9 mouse cellular contexts compared by ENCODE assay signal in genomic region chr16:23099632-23100031, GRCm38 (mm10). TPM values are rescaled to one million over a fixed set of nuclear protein-coding genes. Genes with fewer than 3 reads are reported as not detected.
A peak's percentile ranks its signal among the peaks of the same experiment; 100 is the strongest.
DNase-seq lines count a peak whose midpoint lies in the region; ATAC-seq and TF ChIP-seq lines count a peak whose summit lies in the region.
"Had no signal": no experiment of that assay in that cellular context is flagged by ENCODE, and none has a peak within 500 bp of the region (broad histone marks: within the 10 kb centered on the region; RNA-seq: fewer than 3 reads in every experiment).

No protein-coding gene starts in this region.

- peaks cover 18% of the 10 kb centered on the region for H3K4me1 ChIP-seq in heart, embryonic 12.5 days (replicated peaks)
- peaks cover 5 to 10% of the 10 kb centered on the region in 2 experiments; a peak in 3 of 4 replicates for H3K4me1 ChIP-seq in ES-E14 (ENCODE audit: control insufficient read depth in 2 of 2, insufficient read depth in 2 of 2, low read length in 2 of 2, poor library complexity in 1 of 2)
- peaks cover 21% of the 10 kb centered on the region for H3K4me1 ChIP-seq in hindbrain, embryonic 13.5 days (replicated peaks)
- peaks cover 18% of the 10 kb centered on the region for H3K4me1 ChIP-seq in midbrain, embryonic 13.5 days (replicated peaks)

- DNase-seq in heart, postnatal 14 days, result no peak
- peak; percentile 82 for DNase-seq in ES-E14 (ENCODE audit: low read depth, low spot score)
- DNase-seq in adrenal gland, adult 2 months, result no peak
- DNase-seq in T-cell, adult 2 months (ENCODE audit: low spot score), result no peak
- no peak for DNase-seq in urinary bladder, postnatal 25 days (ENCODE audit: low spot score)
- DNase-seq: kidney, adult 9 months had no signal

- H3K9ac ChIP-seq in heart, embryonic 12.5 days, result peak overlapping the region; percentile 73
- peak overlapping the region; percentile 83 for H3K9ac ChIP-seq in ES-E14 (ENCODE audit: insufficient read depth, low read depth, low read length, poor library complexity, severe bottlenecking)
- peak overlapping the region; percentile 67 for H3K9ac ChIP-seq in hindbrain, embryonic 13.5 days
- peak overlapping the region; percentile 52 for H3K9ac ChIP-seq in midbrain, embryonic 13.5 days (replicated peaks)

- ATAC-seq in heart, embryonic 12.5 days (ENCODE audit: insufficient number of reproducible peaks, low FRiP score), result no peak
- ATAC-seq in hindbrain, embryonic 13.5 days (ENCODE audit: low FRiP score), result no peak
- ATAC-seq in midbrain, embryonic 13.5 days, result no peak

- H3K27ac ChIP-seq in heart, embryonic 12.5 days (ENCODE audit: poor library complexity, severe bottlenecking), result peak overlapping the region; percentile 61; the same call in 1 of the 2 replicates
- peak overlapping the region; percentile 99 for H3K27ac ChIP-seq in ES-E14 (ENCODE audit: insufficient read depth, low read depth, low read length, poor library complexity, severe bottlenecking)
- no peak overlapping the region for H3K27ac ChIP-seq in hindbrain, embryonic 13.5 days
- H3K27ac ChIP-seq in midbrain, embryonic 13.5 days, result no peak overlapping the region

- H3K27me3 ChIP-seq in heart, embryonic 12.5 days (replicated peaks), result no peaks in the 10 kb centered on the region
- H3K27me3 ChIP-seq in hindbrain, embryonic 13.5 days, result peaks cover 31% of the 10 kb centered on the region
- peaks cover 19% of the 10 kb centered on the region for H3K27me3 ChIP-seq in midbrain, embryonic 13.5 days

- H3K9me3 ChIP-seq in heart, embryonic 12.5 days (replicated peaks), result no peaks in the 10 kb centered on the region
- no peaks in the 10 kb centered on the region for H3K9me3 ChIP-seq in ES-E14 (ENCODE audit: control insufficient read depth, insufficient read depth, low read depth, low read length)
- H3K9me3 ChIP-seq in hindbrain, embryonic 13.5 days, result no peaks in the 10 kb centered on the region
- no peaks in the 10 kb centered on the region for H3K9me3 ChIP-seq in midbrain, embryonic 13.5 days

- in situ Hi-C loops in ES-E14 (cut with MboI; ENCODE audit: low sequenced_read_pairs in 2 of 2, unreplicated experiment in 2 of 2), result loop anchor here in 1 of 2 experiments (25.0 kb wide), 1 partner anchor 687 kb away; no protein-coding TSS in a partner anchor

- intact Hi-C loops in heart, postnatal 14 days (cut with DNase I), result no loop called here

- H3K4me2 ChIP-seq in heart, embryonic 12.5 days, result peak overlapping the region; percentile 85
- peak overlapping the region; percentile 56 for H3K4me2 ChIP-seq in hindbrain, embryonic 13.5 days
- peak overlapping the region; percentile 57 for H3K4me2 ChIP-seq in midbrain, embryonic 13.5 days (replicated peaks)

- 10% methylated on average over 12 of the region's 12 CpGs for WGBS in heart, embryonic 12.5 days
- WGBS in hindbrain, embryonic 13.5 days, result 4% methylated on average over 12 of the region's 12 CpGs
- 2% methylated on average over 12 of the region's 12 CpGs for WGBS in midbrain, embryonic 13.5 days

- H3K36me3 ChIP-seq in heart, embryonic 12.5 days, result no peaks in the 10 kb centered on the region
- peaks cover 4% of the 10 kb centered on the region; the same call in 1 of the 2 replicates for H3K36me3 ChIP-seq in ES-E14 (ENCODE audit: control insufficient read depth, insufficient read depth, low read length, poor library complexity, severe bottlenecking)
- no peaks in the 10 kb centered on the region for H3K36me3 ChIP-seq in hindbrain, embryonic 13.5 days
- no peaks in the 10 kb centered on the region for H3K36me3 ChIP-seq in midbrain, embryonic 13.5 days

- H3K4me3 ChIP-seq in heart, embryonic 12.5 days, result peak overlapping the region; percentile 53
- peak overlapping the region; percentile 68 to 70 for H3K4me3 ChIP-seq in ES-E14 (ENCODE audit: insufficient read depth in 1 of 2, low read depth in 1 of 2, low read length in 2 of 2, poor library complexity in 1 of 2, severe bottlenecking in 1 of 2)
- H3K4me3 ChIP-seq in hindbrain, embryonic 13.5 days, result peak overlapping the region; percentile 34
- peak overlapping the region; percentile 39 for H3K4me3 ChIP-seq in midbrain, embryonic 13.5 days (replicated peaks)

TF ChIP-seq in ES-E14, 5 proteins besides CTCF, POLR2A, EP300 and RAD21:
- TF ChIP-seq CHD2 (IDR thresholded peaks at IDR 0.05; ENCODE audit: low read depth, low read length) (0 out of 2 replicates have a peak, but pooled peaks have one; percentile 48), ZC3H11A (IDR thresholded peaks at IDR 0.05; ENCODE audit: borderline replicate concordance, low read depth, low read length) (no peak), ZNF384 (IDR thresholded peaks at IDR 0.05; ENCODE audit: low read depth, low read length) (no peak), MAFK (IDR thresholded peaks at IDR 0.05; ENCODE audit: insufficient read depth, low read depth, low read length) (no peak), HCFC1 (IDR thresholded peaks at IDR 0.05; ENCODE audit: borderline replicate concordance, insufficient read depth, low read length) (no peak)

RNA-seq across cellular contexts. Expression of gene Eif4a2, which starts 7.6 kb away (rescaled TPM):
- 195 and 209 TPM in 2 replicates for polyA plus RNA-seq in heart, embryonic 12.5 days (2016; fragmentation: Nextera tagmentation; extraction: Ambion mirVana)
- total RNA-seq in heart, postnatal 14 days (2021), result 100 to 1,000 TPM; 264 to 305 TPM
- 983 and 1,290 TPM in 2 replicates for total RNA-seq in ES-E14 (2012; rRNA removed)
- polyA plus RNA-seq in hindbrain, embryonic 13.5 days (2015; fragmentation: Nextera tagmentation; extraction: Ambion mirVana), result 315 and 322 TPM in 2 replicates
- polyA plus RNA-seq in midbrain, embryonic 13.5 days (2015; fragmentation: Nextera tagmentation; extraction: Ambion mirVana), result 281 and 302 TPM in 2 replicates
- total RNA-seq in adrenal gland, adult 2 months (2021), result 100 to 1,000 TPM; 474 to 617 TPM
- polyA plus RNA-seq in adrenal gland, adult 2 months (2012; rRNA removed), result 24.3 and 27.9 TPM in 2 replicates

RNA-seq across cellular contexts. Expression of gene Rfc4, which starts 27.9 kb away (rescaled TPM):
- 95.0 and 106 TPM in 2 replicates for polyA plus RNA-seq in heart, embryonic 12.5 days (2016; fragmentation: Nextera tagmentation; extraction: Ambion mirVana)
- total RNA-seq in heart, postnatal 14 days (2021), result 1 to 10 TPM; 4.4 to 9.3 TPM
- 51.1 and 71.7 TPM in 2 replicates for total RNA-seq in ES-E14 (2012; rRNA removed)
- polyA plus RNA-seq in hindbrain, embryonic 13.5 days (2015; fragmentation: Nextera tagmentation; extraction: Ambion mirVana), result 53.0 and 57.9 TPM in 2 replicates
- polyA plus RNA-seq in midbrain, embryonic 13.5 days (2015; fragmentation: Nextera tagmentation; extraction: Ambion mirVana), result 76.2 and 78.4 TPM in 2 replicates
- total RNA-seq in adrenal gland, adult 2 months (2021), result 1 to 10 TPM; 3.4 to 7.8 TPM
- not detected in 2 replicates for polyA plus RNA-seq in adrenal gland, adult 2 months (2012; rRNA removed)

RNA-seq across cellular contexts. Expression of gene Kng1, which starts 42.0 kb away (rescaled TPM):
- polyA plus RNA-seq in heart, embryonic 12.5 days (2016; fragmentation: Nextera tagmentation; extraction: Ambion mirVana), result 0.83 and 1.6 TPM in 2 replicates
- total RNA-seq in heart, postnatal 14 days (2021), result not detected
- 0.32 and 0.49 TPM in 2 replicates for total RNA-seq in ES-E14 (2012; rRNA removed)
- 0.14 TPM in 1 of 2 replicates, not detected in the other for polyA plus RNA-seq in hindbrain, embryonic 13.5 days (2015; fragmentation: Nextera tagmentation; extraction: Ambion mirVana)
- polyA plus RNA-seq in midbrain, embryonic 13.5 days (2015; fragmentation: Nextera tagmentation; extraction: Ambion mirVana), result 0.16 TPM in 1 of 2 replicates, not detected in the other
- total RNA-seq in adrenal gland, adult 2 months (2021), result 1 to 10 TPM in 1 of 2 experiments, under 1 TPM in 1; 0.41 to 5.2 TPM
- polyA plus RNA-seq in adrenal gland, adult 2 months (2012; rRNA removed), result not detected in 2 replicates

RNA-seq across cellular contexts. Expression of gene Adipoq, which starts 46.7 kb away (rescaled TPM):
- 0.18 TPM in 1 of 2 replicates, not detected in the other for polyA plus RNA-seq in heart, embryonic 12.5 days (2016; fragmentation: Nextera tagmentation; extraction: Ambion mirVana)
- 10 to 100 TPM in 1 of 2 experiments, 1 to 10 TPM in 1; 5.1 to 18.8 TPM for total RNA-seq in heart, postnatal 14 days (2021)
- total RNA-seq in ES-E14 (2012; rRNA removed), result 0.22 and 0.69 TPM in 2 replicates
- not detected in 2 replicates for polyA plus RNA-seq in hindbrain, embryonic 13.5 days (2015; fragmentation: Nextera tagmentation; extraction: Ambion mirVana)
- 0.12 TPM in 1 of 2 replicates, not detected in the other for polyA plus RNA-seq in midbrain, embryonic 13.5 days (2015; fragmentation: Nextera tagmentation; extraction: Ambion mirVana)
- total RNA-seq in adrenal gland, adult 2 months (2021), result 100 to 1,000 TPM; 337 to 708 TPM
- polyA plus RNA-seq in adrenal gland, adult 2 months (2012; rRNA removed), result 138 and 239 TPM in 2 replicates

Comparison
In these comparisons a context has a peak if more than half of its experiments do, and no peak if none do; other contexts are left out.
1. H3K27ac ChIP-seq: peak in heart, embryonic 12.5 days (single experiment) and ES-E14 (single experiment); none in hindbrain, embryonic 13.5 days (single experiment) and midbrain, embryonic 13.5 days (single experiment).
2. RNA of gene Rfc4, which starts 27.9 kb away (polyA plus RNA-seq): 95.0 to 106 TPM in heart, embryonic 12.5 days, 76.2 to 78.4 TPM in midbrain, embryonic 13.5 days and 53.0 to 57.9 TPM in hindbrain, embryonic 13.5 days; not detected in adrenal gland, adult 2 months; every median in the first group is over 10 times any median in the second.
3. Peak in every context shown above with its lines, with median percentiles within 50 percentile points of each other: H3K4me2 ChIP-seq, H3K4me3 ChIP-seq and H3K9ac ChIP-seq.